Mouse (Mus musculus) thymus, postnatal 36 days (tissue): Measurements from ENCODE around the gene Tpbg.
A peak's percentile ranks its signal among the peaks of the same experiment; 100 is the strongest.
"Not testable (repeated sequence)": the region's sequence is repeated elsewhere in the genome, so short reads cannot be mapped to it uniquely, and the experiment has no call there.

Experiments used
- DNase-seq, 2 experiments: peaks; one replicate each; pipeline ENCODE4 v3.0.0; 2022; ENCODE audit warnings: mixed read lengths in 2 of 2

The Tpbg gene

DNA sequence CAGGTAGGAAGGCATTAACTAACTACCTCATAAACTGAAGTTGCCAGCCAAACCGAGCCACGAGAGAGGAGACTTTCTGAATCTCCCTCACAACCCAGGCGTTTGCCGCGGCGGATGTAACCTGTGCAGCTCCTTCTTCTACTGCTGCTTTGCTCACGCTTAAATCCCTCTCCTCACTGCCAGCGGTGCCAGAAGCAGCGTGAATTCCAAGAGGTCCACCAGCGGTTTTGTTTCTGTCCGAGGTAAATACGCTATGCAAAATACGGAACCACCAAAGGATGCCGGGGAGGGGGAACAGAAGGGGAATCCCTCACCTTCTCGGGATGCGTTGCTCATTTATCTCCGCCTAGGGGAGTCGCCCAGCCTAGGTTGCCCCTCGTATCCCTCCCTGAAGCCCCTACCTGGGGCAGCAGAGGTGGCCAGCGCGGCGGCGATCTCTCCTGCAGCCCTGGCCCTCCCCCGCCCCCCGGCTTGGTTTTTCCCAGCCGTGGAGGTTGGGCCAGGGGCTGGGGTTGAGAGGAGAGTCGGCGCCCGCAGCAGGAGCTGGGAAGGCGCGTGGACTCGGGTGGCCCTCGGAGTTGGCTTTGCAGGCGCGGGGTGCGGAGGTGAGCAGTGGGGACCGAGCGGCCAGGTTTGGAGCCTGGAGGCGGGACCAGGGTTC lies at the start of gene Tpbg:
TSS of gene Tpbg (plus strand) at position 30 of the 661 bp plus-strand sequence.
- no peak for DNase-seq

DNA sequence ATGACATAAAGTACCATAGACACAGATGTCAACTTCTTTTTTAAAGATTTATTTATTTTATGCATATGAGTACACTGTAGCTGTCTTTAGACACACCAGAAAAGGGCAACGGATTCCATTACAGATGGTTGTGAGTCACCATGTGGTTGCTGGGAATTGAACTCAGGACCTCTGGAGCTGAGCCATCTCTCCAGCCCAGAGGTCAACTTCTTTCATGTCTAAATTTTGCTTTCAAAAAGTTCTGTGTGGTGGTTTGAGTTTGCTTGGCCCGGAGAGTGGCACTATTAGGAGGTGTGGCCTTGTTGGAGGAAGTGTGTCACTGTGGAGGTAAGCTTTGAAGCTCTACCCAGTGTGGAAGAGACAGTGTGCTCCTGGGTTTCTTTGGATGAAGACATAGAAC lies 40.2 kb upstream of the Tpbg start:
- not testable (repeated sequence) for DNase-seq

DNA sequence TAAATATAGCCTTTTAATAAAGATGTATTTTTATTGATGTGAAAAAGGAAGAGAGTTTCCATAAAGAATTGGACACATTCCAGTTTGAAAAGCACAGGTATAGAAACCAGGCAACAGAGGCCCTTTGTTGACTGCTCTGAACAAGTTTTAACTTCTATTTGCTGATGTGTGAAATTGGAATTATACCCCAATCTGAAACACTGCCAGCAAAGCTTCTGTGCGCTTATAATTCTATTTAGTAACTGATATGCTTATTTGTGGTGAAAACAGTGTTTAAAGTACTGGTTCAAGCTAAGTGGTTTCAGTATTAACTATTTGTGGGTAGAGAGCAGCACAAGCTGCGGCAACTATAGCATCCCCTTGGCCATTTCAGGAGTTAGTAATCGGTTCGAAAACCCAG lies 39.6 kb upstream of the Tpbg start:
- DNase-seq: no peak

- DNase-seq: no peak
Measured at GRCm38 (mm10) chr9:85806411-85806810, 35.8 kb upstream of the Tpbg start.

DNA sequence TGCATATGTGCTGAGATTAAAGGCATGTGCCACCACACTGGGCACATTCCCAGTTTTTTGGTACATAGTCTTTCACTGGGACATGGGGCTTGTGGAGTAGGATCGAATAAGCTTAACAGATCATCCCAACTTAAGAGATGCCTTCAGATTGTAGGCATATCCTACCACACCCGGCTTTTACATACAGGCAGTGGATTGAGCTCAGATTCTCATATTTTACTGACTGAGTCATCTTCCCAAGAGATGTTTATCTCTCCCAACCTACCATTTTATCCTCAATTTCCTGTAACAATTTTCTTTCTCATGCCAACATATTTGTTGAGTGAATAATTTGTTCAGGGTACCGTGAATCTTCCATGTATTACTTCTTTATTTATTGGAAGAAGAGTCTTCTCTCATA lies 32.9 kb upstream of the Tpbg start:
- no peak for DNase-seq

GRCm38 (mm10) chr9:85820829-85821228 lies 21.4 kb upstream of the Tpbg start:
- no peak for DNase-seq

DNA sequence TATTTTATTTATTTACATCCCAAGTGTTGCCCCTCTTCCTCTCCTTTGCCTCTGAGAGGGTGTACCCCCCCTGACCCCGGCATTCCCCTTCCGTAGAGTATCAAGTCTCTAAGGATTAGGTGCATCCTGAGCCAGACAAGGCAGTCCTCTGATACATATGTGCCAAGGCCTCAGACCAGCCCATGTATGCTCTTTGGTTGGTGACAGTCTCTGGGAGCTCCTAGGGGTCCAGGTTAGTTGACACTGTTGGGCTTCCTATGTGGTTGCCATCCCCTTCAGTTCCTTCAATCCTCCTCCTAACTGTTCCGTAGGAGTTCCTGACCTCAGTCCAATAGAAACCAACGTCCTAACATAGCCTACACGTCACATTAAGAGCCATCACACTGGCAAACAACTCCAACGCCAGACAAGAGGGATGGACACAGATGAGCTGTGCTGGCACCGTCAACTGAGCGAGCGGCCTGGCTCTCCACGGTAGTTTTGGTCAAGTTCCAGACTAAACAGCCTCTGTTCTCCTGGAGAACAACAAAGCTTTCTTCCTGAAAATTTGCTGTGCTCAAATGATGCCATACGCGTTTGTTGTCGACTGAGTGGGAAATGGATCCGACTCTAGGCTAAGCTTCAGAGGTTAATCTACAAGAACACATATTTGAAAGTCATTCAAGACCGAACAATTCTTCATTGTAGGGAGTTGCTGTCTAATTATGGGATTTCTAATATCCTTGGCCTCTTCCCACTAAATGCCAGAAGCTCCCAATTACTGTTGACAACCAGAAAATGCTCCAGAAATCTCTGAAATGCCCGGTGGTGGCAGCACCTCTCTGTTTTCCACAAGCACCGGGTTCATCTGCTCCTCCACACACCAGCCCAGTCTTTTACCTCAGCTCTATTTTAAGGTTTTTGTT lies 6.4 kb upstream of the Tpbg start:
- DNase-seq: no peak

DNA sequence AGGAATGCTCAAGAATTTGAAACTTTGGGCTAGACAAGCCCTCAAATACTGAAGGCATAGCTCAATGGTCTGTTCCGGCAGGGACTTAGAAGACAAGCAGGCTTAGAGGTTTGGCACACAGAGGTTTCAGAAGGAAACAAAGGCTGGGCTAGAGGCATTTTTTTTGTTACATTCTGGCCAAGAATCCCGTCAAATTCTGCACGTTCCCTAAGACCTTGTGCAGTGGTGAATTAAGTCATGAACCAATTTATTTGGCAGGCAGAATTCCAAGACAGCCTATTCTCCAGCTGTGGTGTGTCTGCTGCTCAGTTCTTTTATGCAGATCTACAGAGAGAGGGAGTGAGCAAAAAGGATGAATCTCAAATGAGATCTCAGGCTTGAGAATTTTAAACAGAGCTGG lies 2.6 kb upstream of the Tpbg start:
- DNase-seq: no peak

DNA sequence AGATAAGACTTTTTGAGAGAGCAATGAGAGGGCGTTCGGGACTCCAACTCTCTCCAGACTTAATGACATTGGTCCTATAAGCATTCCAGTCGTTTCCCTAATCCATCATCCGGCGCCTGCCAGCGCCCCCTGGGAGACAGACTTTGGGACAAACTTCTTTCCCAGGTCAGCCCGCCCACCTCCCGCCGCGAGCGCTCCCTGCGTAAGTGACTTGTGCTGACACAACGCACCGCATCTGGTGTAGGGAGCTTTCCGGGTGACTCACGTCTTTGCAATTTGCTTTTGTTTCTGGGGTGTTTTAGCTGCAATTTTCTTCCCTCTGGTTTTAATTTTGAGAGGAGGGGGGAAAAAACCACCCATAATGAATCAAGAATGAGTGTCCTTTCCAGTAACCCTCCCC lies 289 bp upstream of the Tpbg start:
- no peak for DNase-seq

DNA sequence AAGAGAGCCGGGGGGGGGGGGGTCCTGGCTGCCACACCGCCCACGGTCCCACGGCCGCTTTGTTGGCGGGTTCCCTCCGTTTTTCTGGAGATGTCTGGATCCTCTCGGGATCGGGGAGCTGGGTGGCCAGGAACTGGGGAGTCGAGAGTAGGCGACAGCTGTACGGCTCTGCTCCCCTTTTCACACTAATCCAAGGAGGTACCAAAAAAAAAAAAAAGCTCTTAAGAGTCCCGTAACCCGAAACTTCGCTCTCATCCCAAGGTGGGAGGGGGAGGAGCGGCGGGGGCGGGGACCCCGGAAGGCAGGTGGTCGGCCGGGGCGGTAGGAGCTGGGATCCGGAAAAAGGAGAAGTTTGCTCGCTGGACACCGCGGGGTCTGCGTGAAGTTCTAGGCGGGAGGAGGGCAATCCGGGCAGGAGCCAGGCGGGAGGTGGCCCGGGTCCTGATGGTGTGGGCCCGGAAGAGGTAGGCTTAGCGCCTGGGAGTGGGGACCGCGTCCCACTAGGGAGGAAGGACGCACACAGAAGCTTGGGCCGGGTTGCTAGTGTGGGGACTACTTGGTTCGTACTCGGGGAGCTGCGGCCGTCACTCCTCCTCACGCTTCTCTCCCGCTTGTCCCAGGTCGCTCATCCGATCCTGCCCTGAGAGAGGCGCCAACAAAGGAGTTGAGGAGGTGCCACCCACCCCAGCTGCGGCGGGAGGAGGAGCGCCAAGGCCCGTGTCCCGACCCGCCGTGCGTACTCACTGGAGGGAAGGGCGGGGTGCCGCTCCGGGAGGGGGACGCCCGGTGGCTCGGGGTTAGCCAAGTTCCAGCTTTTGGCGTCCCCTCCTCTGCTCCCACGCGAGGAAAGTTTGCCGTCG lies 1.1 kb downstream of the Tpbg start:
- DNase-seq: peak in 1 of 2 experiments; percentile 12

DNA sequence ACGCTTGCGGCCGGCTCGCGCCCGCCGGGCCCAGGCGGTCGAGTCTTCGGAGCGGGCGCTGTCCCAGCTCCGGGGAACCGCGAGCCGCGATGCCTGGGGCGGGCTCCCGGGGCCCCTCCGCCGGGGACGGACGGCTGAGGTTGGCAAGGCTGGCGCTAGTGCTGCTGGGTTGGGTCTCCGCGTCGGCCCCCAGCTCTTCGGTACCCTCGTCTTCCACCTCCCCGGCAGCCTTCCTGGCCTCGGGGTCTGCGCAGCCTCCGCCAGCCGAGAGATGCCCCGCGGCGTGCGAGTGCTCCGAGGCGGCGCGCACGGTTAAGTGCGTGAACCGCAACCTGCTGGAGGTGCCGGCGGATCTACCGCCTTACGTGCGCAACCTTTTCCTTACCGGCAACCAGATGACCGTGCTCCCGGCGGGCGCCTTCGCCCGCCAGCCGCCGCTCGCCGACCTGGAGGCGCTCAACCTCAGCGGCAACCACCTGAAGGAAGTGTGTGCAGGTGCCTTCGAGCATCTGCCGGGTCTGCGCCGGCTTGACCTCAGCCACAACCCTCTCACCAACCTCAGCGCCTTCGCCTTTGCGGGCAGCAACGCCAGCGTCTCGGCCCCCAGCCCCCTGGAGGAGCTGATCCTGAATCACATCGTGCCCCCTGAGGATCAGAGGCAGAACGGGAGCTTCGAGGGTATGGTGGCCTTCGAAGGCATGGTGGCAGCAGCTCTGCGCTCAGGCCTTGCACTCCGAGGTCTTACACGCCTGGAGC lies 1.9 kb downstream of the Tpbg start:
- DNase-seq: no peak

GRCm38 (mm10) chr9:85844647-85844983 lies 2.4 kb downstream of the Tpbg start:
- DNase-seq: no peak

- DNase-seq: no peak
Measured at GRCm38 (mm10) chr9:85846186-85846585, 4.0 kb downstream of the Tpbg start.

GRCm38 (mm10) chr9:85854780-85855179 lies 12.6 kb downstream of the Tpbg start:
- DNase-seq: no peak

GRCm38 (mm10) chr9:85856511-85856910 lies 14.3 kb downstream of the Tpbg start:
- DNase-seq: no peak

DNA sequence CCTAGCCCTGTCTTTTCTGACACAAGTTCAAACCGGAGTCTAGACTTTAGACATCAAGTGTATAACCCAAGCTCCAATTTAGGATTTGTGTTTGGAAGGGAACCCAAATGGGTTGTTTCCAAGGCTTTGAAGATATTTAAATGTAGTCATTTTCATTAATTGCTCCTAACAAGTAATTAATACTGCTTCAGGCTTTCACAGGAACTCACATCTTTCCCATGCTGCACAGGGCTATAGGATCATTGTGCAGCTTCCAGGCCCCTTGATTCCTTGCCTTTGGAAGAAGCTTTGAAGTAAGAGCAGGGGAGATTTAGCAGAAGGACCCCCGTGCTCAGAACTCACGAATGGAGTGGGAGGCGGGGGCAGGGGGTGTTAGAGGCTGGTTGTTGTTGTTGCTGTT lies 18.9 kb downstream of the Tpbg start:
- DNase-seq: no peak

DNA sequence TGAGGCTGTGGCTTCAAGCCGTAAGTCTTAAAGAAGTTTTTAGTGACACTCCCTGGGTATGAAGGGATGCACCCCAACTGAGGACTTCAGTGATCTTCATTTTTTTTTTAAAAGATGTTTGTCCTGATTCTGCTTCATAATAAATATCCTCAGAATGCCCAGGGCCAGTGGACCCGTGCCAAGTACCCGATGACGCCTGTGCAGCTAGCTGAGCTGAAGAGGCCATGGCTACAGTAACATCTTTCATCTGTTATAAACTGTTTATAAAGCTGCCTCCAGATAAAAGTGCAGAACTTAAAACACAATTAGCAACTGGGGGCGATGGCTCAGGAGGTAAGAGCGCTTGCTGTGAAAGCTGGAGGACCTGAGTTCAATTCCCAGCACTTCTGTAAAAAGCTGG lies 20.4 kb downstream of the Tpbg start:
- no peak for DNase-seq

DNA sequence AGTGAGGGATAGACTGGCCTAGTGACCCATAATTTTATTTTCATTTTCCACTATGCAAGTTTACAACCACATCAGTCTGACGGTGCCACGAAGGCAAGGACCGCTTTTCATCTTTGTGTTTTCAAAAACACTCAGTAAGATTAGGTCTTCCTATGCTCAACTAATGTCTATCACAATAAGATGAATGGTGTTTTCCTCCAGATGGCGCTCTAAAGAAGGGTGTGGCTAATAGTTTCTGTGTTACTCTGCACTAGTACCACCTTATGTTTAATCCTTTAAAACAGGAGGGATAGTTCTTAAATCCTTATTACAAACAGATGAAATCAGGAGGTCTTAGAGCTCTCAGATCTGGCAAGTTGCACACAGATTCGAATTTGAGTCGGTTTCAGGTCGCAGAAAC lies 30.7 kb downstream of the Tpbg start:
- DNase-seq: no peak

GRCm38 (mm10) chr9:85893681-85894080 lies 51.5 kb downstream of the Tpbg start:
- DNase-seq: no peak
